Mouse (Mus musculus) thymus, adult 2 months (tissue): Measurements from ENCODE around the gene Isoc2b.

Experiments
- CTCF ChIP-seq: fragments of 200-500 bp; IDR thresholded peaks from 2 replicates; pipeline ENCODE4 v1.5.1; 2012; ENCODE audit warnings: mild to moderate bottlenecking, control low read depth, low read length, moderate library complexity, borderline replicate concordance; ENCODE audit not compliant: control insufficient read depth, poor library complexity, insufficient read depth; ENCODE audit errors: extremely low read depth
- POLR2A ChIP-seq: fragments of 200-500 bp; IDR thresholded peaks from 2 replicates; pipeline ENCODE4 v1.6.1; 2012; ENCODE audit warnings: mild to moderate bottlenecking, low read length, control low read depth, moderate library complexity; ENCODE audit not compliant: control insufficient read depth, poor library complexity, insufficient read depth; ENCODE audit errors: extremely low read depth

DNA sequence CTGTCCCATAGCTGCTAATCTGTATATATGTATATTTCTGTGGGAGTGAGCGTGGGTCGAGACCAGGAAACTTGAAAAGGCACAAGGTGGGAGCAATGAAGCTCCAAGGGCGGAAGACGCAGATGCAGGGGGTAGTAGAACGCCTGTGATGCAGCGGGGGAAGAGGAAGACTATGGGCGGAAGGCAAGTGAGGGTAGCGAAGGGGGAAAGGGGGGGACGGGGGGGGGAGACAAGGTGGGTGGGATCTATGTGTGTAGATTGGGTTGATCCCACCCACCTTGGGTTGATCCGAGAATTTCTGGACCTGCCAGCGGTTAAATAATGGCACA lies 30.4 kb upstream of the Isoc2b start:
- TF ChIP-seq CTCF (no peak), POLR2A (no peak)
